Mouse (Mus musculus): ENCODE measurements at regions not wholly inside any gene's neighbourhood (a gene's known extent, or its start where the extent isn't known, plus 50 kb on each side); places are given as distances from the start of the nearest gene placed in this dataset.

GRCm38 (mm10) chr5:96941087-96941468, 56.4 kb upstream of the Bmp2k start:
- no peak for TF ChIP-seq CTCF (IDR thresholded peaks at IDR 0.05; ENCODE audit: low read depth)
- TF ChIP-seq EP300 (IDR thresholded peaks at IDR 0.05; ENCODE audit: low read depth): no peak
